Mouse (Mus musculus): ENCODE data around the gene Tmem203. TPM values are rescaled to one million over a fixed set of nuclear protein-coding genes. Genes with fewer than 3 reads are reported as not detected.

The Tmem203 gene
- polyA plus RNA-seq, 1 experiment from 2014 or later: 24.5 TPM

DNA sequence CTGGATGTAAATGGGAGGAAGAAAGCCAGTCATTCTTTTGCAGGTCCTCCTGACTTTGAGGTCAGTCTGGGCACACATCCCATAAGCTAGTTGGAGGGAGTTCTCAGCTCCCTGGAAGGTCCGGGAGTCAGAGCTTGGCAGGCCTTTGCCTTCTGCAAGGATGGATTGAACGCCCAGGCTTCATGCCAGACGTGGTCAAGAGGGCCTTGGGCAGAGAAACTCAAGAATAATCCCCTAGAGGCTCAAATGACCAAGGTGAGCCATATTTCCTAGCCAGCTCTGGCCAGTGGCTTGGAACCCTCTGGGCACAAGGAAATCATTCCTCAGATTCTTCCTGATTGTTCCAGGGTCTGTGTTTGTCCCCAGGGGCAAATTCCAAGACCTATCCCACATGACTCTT lies 9.6 kb downstream of the Tmem203 start:
- 65% methylated on average over 3 of the region's 3 CpGs for WGBS

DNA sequence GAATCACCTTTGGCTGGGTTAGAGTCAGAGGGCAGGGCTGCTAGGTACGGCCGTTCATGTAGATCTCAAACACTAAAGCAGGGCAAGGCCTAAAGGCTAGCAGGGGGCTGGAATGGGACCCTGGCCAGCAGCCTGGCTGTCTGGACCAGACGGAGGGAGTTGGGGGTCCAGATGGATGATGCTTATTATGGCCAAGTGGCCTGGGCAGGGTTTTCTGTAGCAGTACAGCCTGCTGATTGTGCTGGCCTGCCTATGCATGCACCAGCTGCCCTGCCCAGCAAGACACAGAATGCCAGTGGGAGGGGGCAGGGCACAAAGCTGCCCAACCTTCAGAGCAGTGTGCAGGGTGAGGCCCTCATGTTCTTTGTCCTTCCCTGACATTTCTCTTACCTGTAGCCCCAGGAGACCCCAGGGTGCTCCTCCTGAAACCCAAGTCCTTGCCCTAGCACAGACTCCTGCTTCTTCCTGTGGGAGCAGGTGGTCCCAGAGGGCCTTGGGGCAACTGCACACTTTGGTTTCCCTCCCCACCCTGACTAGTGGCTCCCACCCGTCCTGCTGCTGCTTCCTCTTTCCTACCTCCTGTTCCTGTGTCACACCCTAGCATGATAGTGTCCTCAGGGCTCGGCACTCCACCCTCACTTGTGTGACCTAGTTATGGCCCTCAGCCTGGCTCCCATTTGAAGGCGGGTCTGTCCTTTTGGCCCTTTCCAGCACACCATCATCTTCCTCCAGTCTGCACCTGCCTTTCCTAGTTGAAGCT lies 10.8 kb downstream of the Tmem203 start:
- no peak for ATAC-seq (ENCODE audit: borderline replicate concordance, extremely low read depth, low FRiP score, low TSS enrichment)
- Histone ChIP-seq H3K4me1 (peaks cover 44% of the 10 kb centered on the region), H3K4me2 (peak overlapping the region; percentile 12; the same call in 1 of the 2 replicates), H3K9me3 (no peaks in the 10 kb centered on the region), H3K27me3 (peaks cover 13% of the 10 kb centered on the region), H3K9ac (no peak overlapping the region), H3K36me3 (peaks cover 16% of the 10 kb centered on the region), H3K4me3 (no peak overlapping the region), H3K27ac (no peak overlapping the region)
- 60% methylated on average over 6 of the region's 6 CpGs for WGBS

More for the DNA sequence above, 9.6 kb downstream of the Tmem203 start:
- peaks cover 39% of the 10 kb centered on the region for H3K4me1 ChIP-seq
- H3K27ac ChIP-seq: no peak overlapping the region
- no peak for ATAC-seq (ENCODE audit: borderline replicate concordance, extremely low read depth, low FRiP score, low TSS enrichment)
- peak overlapping the region; percentile 9; the same call in 1 of the 2 replicates for H3K4me2 ChIP-seq
- H3K9ac ChIP-seq: no peak overlapping the region
- H3K27me3 ChIP-seq: peaks cover 13% of the 10 kb centered on the region
- H3K36me3 ChIP-seq: peaks cover 6% of the 10 kb centered on the region
- H3K4me3 ChIP-seq: no peak overlapping the region
- no peaks in the 10 kb centered on the region for H3K9me3 ChIP-seq

GRCm38 (mm10) chr2:25266720-25267119 lies 11.5 kb downstream of the Tmem203 start:
- Histone ChIP-seq H3K36me3 (peaks cover 16% of the 10 kb centered on the region), H3K4me2 (0 out of 2 replicates have a peak overlapping the region, but pooled peaks have one; percentile 12), H3K9ac (no peak overlapping the region), H3K4me3 (no peak overlapping the region), H3K27me3 (peaks cover 13% of the 10 kb centered on the region), H3K4me1 (peaks cover 50% of the 10 kb centered on the region), H3K9me3 (no peaks in the 10 kb centered on the region), H3K27ac (no peak overlapping the region)
- ATAC-seq (ENCODE audit: borderline replicate concordance, extremely low read depth, low FRiP score, low TSS enrichment): no peak
- 25% methylated on average over 2 of the region's 2 CpGs for WGBS

- Histone ChIP-seq H3K9ac (no peak overlapping the region), H3K36me3 (peaks cover 16% of the 10 kb centered on the region), H3K4me3 (no peak overlapping the region), H3K9me3 (no peaks in the 10 kb centered on the region), H3K27ac (no peak overlapping the region), H3K4me1 (peaks cover 48% of the 10 kb centered on the region), H3K4me2 (no peak overlapping the region), H3K27me3 (peaks cover 13% of the 10 kb centered on the region)
- ATAC-seq (ENCODE audit: borderline replicate concordance, extremely low read depth, low FRiP score, low TSS enrichment): no peak
Measured at GRCm38 (mm10) chr2:25267241-25267640, 12.0 kb downstream of the Tmem203 start.

DNA sequence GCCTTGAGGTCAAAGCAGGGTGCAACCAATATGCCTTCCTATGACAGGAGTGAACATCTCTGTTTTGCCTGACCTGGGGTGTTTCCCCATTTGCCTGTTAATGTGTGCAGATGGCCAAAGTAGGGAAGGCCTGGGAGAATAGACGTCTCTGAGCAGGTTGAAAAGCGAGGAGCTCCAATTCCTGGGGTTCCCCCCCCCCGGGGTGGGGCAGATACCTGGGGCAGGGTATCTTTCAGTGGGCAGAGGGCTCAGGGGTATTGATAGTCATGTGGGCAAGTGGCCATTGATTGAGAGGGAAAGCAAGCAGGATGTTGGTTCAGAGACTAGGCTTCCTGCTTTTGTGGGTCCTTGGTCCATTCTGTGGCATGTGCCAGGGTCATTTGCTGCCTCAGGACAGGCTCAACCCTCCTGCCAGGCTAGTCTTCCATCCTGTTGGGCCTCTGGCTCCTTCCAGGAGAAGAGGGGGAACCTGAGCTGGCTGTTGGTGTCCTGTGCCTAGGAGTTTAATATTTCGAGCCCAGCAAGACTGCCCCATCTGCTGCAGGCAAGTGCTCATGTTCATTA lies 12.6 kb downstream of the Tmem203 start:
- Histone ChIP-seq H3K4me2 (no peak overlapping the region), H3K9me3 (no peaks in the 10 kb centered on the region), H3K9ac (no peak overlapping the region), H3K27me3 (peaks cover 13% of the 10 kb centered on the region), H3K36me3 (peaks cover 16% of the 10 kb centered on the region), H3K4me3 (no peak overlapping the region), H3K4me1 (peaks cover 48% of the 10 kb centered on the region), H3K27ac (no peak overlapping the region)
- 70% methylated on average over 4 of the region's 4 CpGs for WGBS
- ATAC-seq (ENCODE audit: borderline replicate concordance, extremely low read depth, low FRiP score, low TSS enrichment): no peak

DNA sequence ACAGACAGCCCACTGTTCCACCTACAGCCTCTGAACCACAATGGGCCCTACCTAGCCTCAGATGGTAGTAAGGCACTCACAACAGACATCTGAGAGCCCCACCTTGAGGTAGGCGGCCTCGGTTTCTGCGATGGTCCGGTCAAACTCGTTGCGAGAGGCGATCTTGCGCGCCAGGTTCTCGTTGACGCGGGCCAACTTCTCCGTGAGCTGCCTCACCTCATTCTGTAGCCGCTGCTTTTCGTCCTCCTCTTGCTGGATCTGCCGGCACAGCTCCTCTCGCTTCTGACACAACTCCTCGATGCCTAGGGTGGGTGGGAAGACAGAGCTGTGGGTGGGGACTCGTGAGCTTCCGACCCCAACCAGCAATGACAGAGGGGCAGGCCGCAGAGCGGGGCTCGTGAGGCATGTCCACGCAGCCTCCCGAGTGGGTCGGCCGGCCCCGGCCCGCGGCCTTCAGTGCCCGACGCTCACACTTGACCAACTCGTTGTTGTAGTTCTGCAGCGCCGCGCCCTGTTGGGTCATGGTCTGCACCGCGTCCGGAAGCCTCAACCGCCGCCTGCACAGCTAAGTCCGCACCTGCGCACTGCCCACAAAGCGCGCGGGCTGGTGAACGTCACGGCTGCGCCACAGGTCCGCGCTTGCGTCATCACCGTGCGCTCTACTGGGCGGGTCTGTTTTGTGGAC lies 16.7 kb downstream of the Tmem203 start, which contains the start of the genes Ssna1 and Anapc2:
Gene Ssna1 (minus strand): TSS at position 612 of the 685 bp plus-strand sequence.
Gene Anapc2 (plus strand): TSS at position 652 of the 685 bp plus-strand sequence.
- peak within 1 kb of the TSS; percentile 88 for H3K9ac ChIP-seq
- under 1% methylated on average over 55 of the region's 55 CpGs for WGBS
- peaks cover 51% of the 10 kb centered on the region for H3K36me3 ChIP-seq
- H3K4me3 ChIP-seq: peak within 1 kb of the TSS; percentile 80
- H3K27me3 ChIP-seq: no peaks in the 10 kb centered on the region
- no peaks in the 10 kb centered on the region for H3K9me3 ChIP-seq
- ATAC-seq (ENCODE audit: borderline replicate concordance, extremely low read depth, low FRiP score, low TSS enrichment): peak; percentile 96
- H3K4me2 ChIP-seq: peak within 1 kb of the TSS; percentile 94
- peak within 1 kb of the TSS; percentile 85 for H3K27ac ChIP-seq
- peaks cover 27% of the 10 kb centered on the region for H3K4me1 ChIP-seq

DNA sequence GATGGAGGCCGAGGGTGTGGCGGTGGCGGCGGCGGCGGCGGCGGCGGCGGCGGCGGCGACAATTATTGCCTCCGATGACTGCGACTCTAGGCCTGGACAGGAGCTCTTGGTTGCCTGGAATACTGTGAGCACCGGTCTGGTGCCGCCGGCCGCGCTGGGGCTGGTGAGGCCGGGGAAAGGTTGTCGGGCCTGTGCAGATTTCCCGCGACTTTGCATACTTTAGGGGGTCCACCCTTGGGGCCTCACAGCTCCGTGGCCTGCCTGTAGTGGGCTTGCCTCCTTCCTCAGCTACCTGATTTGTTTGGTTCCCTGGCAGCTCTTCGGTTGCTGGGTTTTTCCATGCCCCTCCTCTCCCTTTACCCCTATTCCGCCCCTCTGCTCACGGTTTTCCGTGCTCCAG lies 17.3 kb downstream of the Tmem203 start:
- Histone ChIP-seq H3K4me1 (peaks cover 27% of the 10 kb centered on the region), H3K27me3 (no peaks in the 10 kb centered on the region), H3K4me3 (peak overlapping the region; percentile 80), H3K4me2 (peak overlapping the region; percentile 94), H3K27ac (peak overlapping the region; percentile 16; the same call in 1 of the 2 replicates), H3K36me3 (peaks cover 56% of the 10 kb centered on the region), H3K9me3 (no peaks in the 10 kb centered on the region), H3K9ac (peak overlapping the region; percentile 88)
- WGBS: under 1% methylated on average over 29 of the region's 29 CpGs
- ATAC-seq (ENCODE audit: borderline replicate concordance, extremely low read depth, low FRiP score, low TSS enrichment): peak; percentile 44

DNA sequence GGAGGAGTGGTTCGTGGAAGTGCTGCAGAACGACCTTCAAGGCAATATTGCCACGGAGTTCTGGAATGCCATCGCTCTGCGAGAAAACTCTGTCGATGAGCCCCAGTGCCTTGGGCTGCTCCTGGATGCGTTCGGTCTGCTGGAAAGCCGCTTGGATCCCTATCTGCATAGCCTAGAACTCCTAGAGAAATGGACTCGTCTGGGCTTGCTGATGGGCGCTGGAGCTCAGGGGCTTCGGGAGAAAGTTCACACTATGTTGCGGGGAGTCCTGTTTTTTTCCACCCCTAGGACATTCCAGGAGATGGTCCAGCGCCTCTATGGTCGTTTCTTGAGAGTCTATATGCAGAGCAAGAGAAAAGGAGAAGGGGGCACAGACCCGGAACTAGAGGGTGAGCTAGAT lies 17.8 kb downstream of the Tmem203 start:
- Histone ChIP-seq H3K27ac (no peak overlapping the region), H3K27me3 (no peaks in the 10 kb centered on the region), H3K4me3 (peak overlapping the region; percentile 80), H3K4me1 (peaks cover 27% of the 10 kb centered on the region), H3K36me3 (peaks cover 61% of the 10 kb centered on the region), H3K9me3 (no peaks in the 10 kb centered on the region), H3K4me2 (peak overlapping the region; percentile 94), H3K9ac (peak overlapping the region; percentile 88)
- no peak for ATAC-seq (ENCODE audit: borderline replicate concordance, extremely low read depth, low FRiP score, low TSS enrichment)
- WGBS: 26% methylated on average over 16 of the region's 16 CpGs

DNA sequence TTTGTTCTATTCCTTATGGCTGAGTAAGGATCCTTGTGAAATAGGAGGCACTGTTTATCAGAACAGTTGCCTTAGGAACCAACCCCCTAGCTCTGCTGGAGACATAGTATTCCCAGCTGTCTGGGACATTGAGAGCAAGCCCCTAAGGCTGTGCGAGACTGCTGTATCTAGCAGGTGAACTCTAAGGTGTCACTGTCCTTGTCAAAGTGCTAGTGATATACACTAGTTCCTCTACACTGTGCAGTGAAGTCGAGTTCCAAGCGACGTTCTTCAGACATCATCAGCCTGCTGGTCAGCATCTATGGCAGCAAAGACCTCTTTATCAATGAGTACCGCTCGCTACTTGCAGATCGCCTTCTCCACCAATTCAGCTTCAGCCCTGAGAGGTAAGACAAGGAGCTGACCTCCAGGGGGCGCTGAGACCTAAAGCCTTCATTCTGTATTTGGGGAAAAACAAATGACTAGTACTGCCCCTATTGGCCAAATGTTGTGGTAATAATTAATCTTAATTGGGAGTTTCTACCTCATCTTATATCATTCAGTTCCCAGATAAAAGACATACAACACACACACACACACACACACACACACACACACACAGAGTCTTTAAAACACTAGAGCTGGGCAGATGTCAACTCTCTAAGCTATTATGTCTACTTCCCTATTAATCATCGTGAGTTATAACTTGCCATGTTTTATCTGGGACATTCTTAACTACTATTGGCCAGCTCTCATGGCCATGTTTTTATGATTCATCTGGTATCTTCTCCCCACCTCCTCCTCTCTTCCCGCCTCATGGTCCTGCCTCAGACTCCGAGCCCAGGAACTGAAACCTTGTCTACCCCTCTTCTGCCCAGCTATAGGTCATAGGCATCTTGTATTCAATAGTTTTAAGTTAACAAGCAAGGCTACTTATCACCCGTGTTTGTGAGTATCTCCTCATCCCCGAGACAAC lies 24.0 kb downstream of the Tmem203 start:
- H3K36me3 ChIP-seq: peaks cover 97% of the 10 kb centered on the region
- no peak for ATAC-seq (ENCODE audit: borderline replicate concordance, extremely low read depth, low FRiP score, low TSS enrichment)
- no peaks in the 10 kb centered on the region for H3K27me3 ChIP-seq
- no peak overlapping the region for H3K4me3 ChIP-seq
- WGBS: 66% methylated on average over 13 of the region's 13 CpGs
- no peak overlapping the region for H3K9ac ChIP-seq
- no peak overlapping the region for H3K27ac ChIP-seq
- H3K4me1 ChIP-seq: peaks cover 1% of the 10 kb centered on the region; the same call in 1 of the 2 replicates
- H3K4me2 ChIP-seq: no peak overlapping the region
- no peaks in the 10 kb centered on the region for H3K9me3 ChIP-seq

- Histone ChIP-seq H3K27ac (peak overlapping the region; percentile 79; the same call in 1 of the 2 replicates), H3K36me3 (peaks cover 50% of the 10 kb centered on the region)
- WGBS: 80% methylated on average over 2 of the region's 2 CpGs
Measured at GRCm38 (mm10) chr2:25285551-25285950, 30.3 kb downstream of the Tmem203 start.

GRCm38 (mm10) chr2:25286314-25286713 lies 31.1 kb downstream of the Tmem203 start:
- no peak for ATAC-seq (ENCODE audit: borderline replicate concordance, extremely low read depth, low FRiP score, low TSS enrichment)
- Histone ChIP-seq H3K4me2 (0 out of 2 replicates have a peak overlapping the region, but pooled peaks have one; percentile 16), H3K9me3 (no peaks in the 10 kb centered on the region), H3K36me3 (peaks cover 42% of the 10 kb centered on the region), H3K4me3 (no peak overlapping the region), H3K4me1 (peaks cover 42% of the 10 kb centered on the region), H3K9ac (no peak overlapping the region), H3K27me3 (peaks cover 35% of the 10 kb centered on the region), H3K27ac (peak overlapping the region; percentile 79)
- WGBS: 58% methylated on average over 1 of the region's 1 CpGs

More at GRCm38 (mm10) chr2:25285551-25285950, 30.3 kb downstream of the Tmem203 start:
- no peaks in the 10 kb centered on the region for H3K9me3 ChIP-seq
- no peak overlapping the region for H3K4me3 ChIP-seq
- ATAC-seq (ENCODE audit: borderline replicate concordance, extremely low read depth, low FRiP score, low TSS enrichment): no peak
- no peak overlapping the region for H3K4me2 ChIP-seq
- peaks cover 36% of the 10 kb centered on the region; the same call in 1 of the 2 replicates for H3K4me1 ChIP-seq
- H3K27me3 ChIP-seq: peaks cover 28% of the 10 kb centered on the region
- no peak overlapping the region for H3K9ac ChIP-seq

All from lung, embryonic 15.5 days (tissue).